9 mouse cellular contexts compared by ENCODE assay signal in the genomic region with DNA sequence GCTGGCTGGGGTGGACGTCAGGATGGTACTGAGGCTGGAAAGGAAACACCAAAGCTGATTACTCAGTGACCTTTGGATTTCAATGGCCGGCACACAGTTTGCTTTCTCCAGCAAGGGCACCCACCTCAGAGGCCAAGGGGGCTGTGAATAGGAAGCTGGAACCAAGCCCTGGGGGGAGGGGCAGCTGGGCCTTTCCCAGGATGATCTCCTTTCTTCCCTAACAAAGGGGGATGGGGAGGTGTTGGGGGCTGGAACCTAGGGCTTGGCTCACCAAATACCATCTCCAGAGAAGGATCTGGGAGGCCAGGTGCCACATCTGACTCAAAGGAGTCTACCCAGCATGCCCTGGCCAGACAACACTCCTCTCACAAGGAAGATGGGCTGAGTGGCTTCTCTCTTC.
A peak's percentile ranks its signal among the peaks of the same experiment; 100 is the strongest.
DNase-seq lines count a peak whose midpoint lies in the region; ATAC-seq lines count a peak whose summit lies in the region.
"Had no signal": no experiment of that assay in that cellular context is flagged by ENCODE, and none has a peak within 500 bp of the region (broad histone marks: within the 10 kb centered on the region; RNA-seq: fewer than 3 reads in every experiment).

No protein-coding gene starts in this region.

- H3K9ac ChIP-seq in hindbrain, embryonic 13.5 days = no peak overlapping the region
- peak overlapping the region; percentile 20; the same call in 1 of the 2 replicates for H3K9ac ChIP-seq in midbrain, embryonic 11.5 days (ENCODE audit: low read length)
- H3K9ac ChIP-seq: limb, embryonic 13.5 days had no signal

- no peak overlapping the region for H3K4me3 ChIP-seq in hindbrain, embryonic 13.5 days
- no peak overlapping the region for H3K4me3 ChIP-seq in midbrain, embryonic 11.5 days (ENCODE audit: low read depth, low read length)
- H3K4me3 ChIP-seq: limb, embryonic 13.5 days had no signal

- 0 out of 2 replicates have a peak, but pooled peaks cover 5% of the 10 kb centered on the region for H3K27me3 ChIP-seq in hindbrain, embryonic 13.5 days
- H3K27me3 ChIP-seq in midbrain, embryonic 11.5 days (ENCODE audit: control insufficient read depth, insufficient read depth, low read length) = no peaks in the 10 kb centered on the region

- no peak overlapping the region for H3K4me2 ChIP-seq in hindbrain, embryonic 13.5 days
- H3K4me2 ChIP-seq in midbrain, embryonic 11.5 days = no peak overlapping the region
- H3K4me2 ChIP-seq: limb, embryonic 13.5 days had no signal

- peak; percentile 8; the same call in 1 of the 2 replicates for ATAC-seq in cerebellum, adult (ENCODE audit: insufficient number of reproducible peaks, low FRiP score, low TSS enrichment)
- ATAC-seq in hindbrain, embryonic 13.5 days (ENCODE audit: low FRiP score) = peak; percentile 27
- peak; percentile 36 for ATAC-seq in midbrain, embryonic 11.5 days (ENCODE audit: low FRiP score)

- 11% methylated on average over 2 of the region's 2 CpGs for WGBS in hindbrain, embryonic 13.5 days
- WGBS in midbrain, embryonic 11.5 days = 2% methylated on average over 2 of the region's 2 CpGs

- no peaks in the 10 kb centered on the region for H3K36me3 ChIP-seq in hindbrain, embryonic 13.5 days
- no peaks in the 10 kb centered on the region for H3K36me3 ChIP-seq in midbrain, embryonic 11.5 days (ENCODE audit: control insufficient read depth, insufficient read depth, low read length)
- H3K36me3 ChIP-seq: limb, embryonic 13.5 days had no signal

- DNase-seq in cerebellum, postnatal 25 days = no peak
- peak; percentile 12 for DNase-seq in 3T3-L1 (ENCODE audit: low read depth, low spot score)
- no peak for DNase-seq in midbrain, embryonic 11.5 days (ENCODE audit: low spot score, missing footprints)
- no peak for DNase-seq in B cell, adult 2 months
- no peak for DNase-seq in heart, adult 9 months (ENCODE audit: low spot score in 2 of 2)
- DNase-seq in c-Kit-positive CD71-positive TER-119-positive erythroid progenitor cells, embryonic 14.5 days (ENCODE audit: low spot score) = no peak

- H3K27ac ChIP-seq in hindbrain, embryonic 13.5 days = no peak overlapping the region
- H3K27ac ChIP-seq in midbrain, embryonic 11.5 days (ENCODE audit: low read depth, low read length) = no peak overlapping the region
- H3K27ac ChIP-seq: limb, embryonic 13.5 days had no signal

- H3K4me1 ChIP-seq in hindbrain, embryonic 13.5 days (replicated peaks) = peaks cover 16% of the 10 kb centered on the region
- peaks cover 10% of the 10 kb centered on the region for H3K4me1 ChIP-seq in midbrain, embryonic 11.5 days (ENCODE audit: control insufficient read depth, insufficient read depth, low read length)

- H3K9me3 ChIP-seq in hindbrain, embryonic 13.5 days = no peaks in the 10 kb centered on the region
- H3K9me3 ChIP-seq in midbrain, embryonic 11.5 days (ENCODE audit: control insufficient read depth, low read length) = no peaks in the 10 kb centered on the region
- H3K9me3 ChIP-seq: limb, embryonic 13.5 days had no signal
